Mouse (Mus musculus): ENCODE measurements around the gene Ankrd39. TPM values are rescaled to one million over a fixed set of nuclear protein-coding genes. Genes with fewer than 3 reads are reported as not detected.

Ankrd39 gene
- polyA plus RNA-seq (2016; fragmentation: Nextera tagmentation; extraction: Ambion mirVana), result 23.1 and 24.4 TPM in 2 replicates

GRCm38 (mm10) chr1:36546888-36547471 is at the start of gene Ankrd39:
Gene Ankrd39 (minus strand): TSS chr1:36547445.
- under 1% methylated on average over 43 of the region's 43 CpGs for WGBS
- peaks cover 42% of the 10 kb centered on the region for H3K36me3 ChIP-seq
- H3K4me3 ChIP-seq, result peak within 1 kb of the TSS; percentile 73
- H3K9ac ChIP-seq, result peak within 1 kb of the TSS; percentile 78
- peak; percentile 97 for ATAC-seq (ENCODE audit: insufficient number of reproducible peaks, low FRiP score)
- peak within 1 kb of the TSS; percentile 79 for H3K4me2 ChIP-seq
- H3K27me3 ChIP-seq (replicated peaks), result no peaks in the 10 kb centered on the region
- no peaks in the 10 kb centered on the region for H3K9me3 ChIP-seq (replicated peaks)
- peaks cover 45% of the 10 kb centered on the region for H3K4me1 ChIP-seq (replicated peaks)
- peak within 1 kb of the TSS; percentile 50; the same call in 1 of the 2 replicates for H3K27ac ChIP-seq (ENCODE audit: poor library complexity, severe bottlenecking)

- H3K9ac ChIP-seq, result 0 out of 2 replicates have a peak overlapping the region, but pooled peaks have one; percentile 25
- peak; percentile 63 for ATAC-seq (ENCODE audit: insufficient number of reproducible peaks, low FRiP score)
- no peaks in the 10 kb centered on the region for H3K36me3 ChIP-seq
- WGBS, result 44% methylated on average over 4 of the region's 4 CpGs
- H3K27ac ChIP-seq (ENCODE audit: poor library complexity, severe bottlenecking), result peak overlapping the region; percentile 73
- peaks cover 34% of the 10 kb centered on the region for H3K4me1 ChIP-seq (replicated peaks)
- no peak overlapping the region for H3K4me3 ChIP-seq
- H3K27me3 ChIP-seq (replicated peaks), result no peaks in the 10 kb centered on the region
- H3K4me2 ChIP-seq, result no peak overlapping the region
- H3K9me3 ChIP-seq (replicated peaks), result no peaks in the 10 kb centered on the region
These were observed 48.9 kb upstream of the Ankrd39 start for GRCm38 (mm10) chr1:36596114-36596513.

- Histone ChIP-seq H3K4me2 (no peak overlapping the region), H3K9me3 (replicated peaks) (no peaks in the 10 kb centered on the region), H3K4me3 (no peak overlapping the region), H3K9ac (0 out of 2 replicates have a peak overlapping the region, but pooled peaks have one; percentile 0), H3K27me3 (replicated peaks) (no peaks in the 10 kb centered on the region), H3K4me1 (replicated peaks) (peaks cover 37% of the 10 kb centered on the region), H3K36me3 (no peaks in the 10 kb centered on the region), H3K27ac (ENCODE audit: poor library complexity, severe bottlenecking) (0 out of 2 replicates have a peak overlapping the region, but pooled peaks have one; percentile 8)
- WGBS, result 42% methylated on average over 10 of the region's 10 CpGs
- ATAC-seq (ENCODE audit: insufficient number of reproducible peaks, low FRiP score), result no peak
These were observed 48.1 kb upstream of the Ankrd39 start for GRCm38 (mm10) chr1:36595167-36595931.

- Histone ChIP-seq H3K4me1 (replicated peaks) (peaks cover 51% of the 10 kb centered on the region), H3K9ac (no peak overlapping the region), H3K27me3 (replicated peaks) (no peaks in the 10 kb centered on the region), H3K36me3 (no peaks in the 10 kb centered on the region), H3K27ac (ENCODE audit: poor library complexity, severe bottlenecking) (no peak overlapping the region), H3K4me3 (no peak overlapping the region), H3K4me2 (no peak overlapping the region), H3K9me3 (replicated peaks) (no peaks in the 10 kb centered on the region)
- no peak for ATAC-seq (ENCODE audit: insufficient number of reproducible peaks, low FRiP score)
- WGBS, result 35% methylated on average over 1 of the region's 1 CpGs
These were observed 45.9 kb upstream of the Ankrd39 start for GRCm38 (mm10) chr1:36593099-36593498.

- WGBS, result 34% methylated on average over 2 of the region's 2 CpGs
- ATAC-seq (ENCODE audit: insufficient number of reproducible peaks, low FRiP score), result no peak
- Histone ChIP-seq H3K9ac (no peak overlapping the region), H3K27ac (ENCODE audit: poor library complexity, severe bottlenecking) (no peak overlapping the region), H3K4me3 (no peak overlapping the region), H3K36me3 (no peaks in the 10 kb centered on the region), H3K9me3 (replicated peaks) (no peaks in the 10 kb centered on the region), H3K27me3 (replicated peaks) (no peaks in the 10 kb centered on the region), H3K4me1 (replicated peaks) (peaks cover 53% of the 10 kb centered on the region), H3K4me2 (no peak overlapping the region)
These were observed 44.2 kb upstream of the Ankrd39 start for GRCm38 (mm10) chr1:36591408-36591807.

- H3K4me2 ChIP-seq, result no peak overlapping the region
- WGBS, result 78% methylated on average over 9 of the region's 9 CpGs
- no peaks in the 10 kb centered on the region for H3K27me3 ChIP-seq (replicated peaks)
- H3K4me1 ChIP-seq (replicated peaks), result peaks cover 53% of the 10 kb centered on the region
- no peak for ATAC-seq (ENCODE audit: insufficient number of reproducible peaks, low FRiP score)
- no peaks in the 10 kb centered on the region for H3K36me3 ChIP-seq
- no peak overlapping the region for H3K4me3 ChIP-seq
- H3K9me3 ChIP-seq (replicated peaks), result no peaks in the 10 kb centered on the region
- no peak overlapping the region for H3K27ac ChIP-seq (ENCODE audit: poor library complexity, severe bottlenecking)
- H3K9ac ChIP-seq, result no peak overlapping the region
These were observed 43.4 kb upstream of the Ankrd39 start for GRCm38 (mm10) chr1:36590664-36591063.

GRCm38 (mm10) chr1:36589486-36589885 is 42.2 kb upstream of the Ankrd39 start:
- H3K27ac ChIP-seq (ENCODE audit: poor library complexity, severe bottlenecking), result peak overlapping the region; percentile 30; the same call in 1 of the 2 replicates
- H3K36me3 ChIP-seq, result no peaks in the 10 kb centered on the region
- WGBS, result 51% methylated on average over 6 of the region's 6 CpGs
- no peaks in the 10 kb centered on the region for H3K9me3 ChIP-seq (replicated peaks)
- no peak overlapping the region for H3K4me2 ChIP-seq
- H3K4me3 ChIP-seq, result no peak overlapping the region
- ATAC-seq (ENCODE audit: insufficient number of reproducible peaks, low FRiP score), result 0 out of 2 replicates have a peak, but pooled peaks have one; percentile 44
- peaks cover 53% of the 10 kb centered on the region for H3K4me1 ChIP-seq (replicated peaks)
- no peaks in the 10 kb centered on the region for H3K27me3 ChIP-seq (replicated peaks)
- H3K9ac ChIP-seq, result peak overlapping the region; percentile 32; the same call in 1 of the 2 replicates

GRCm38 (mm10) chr1:36588476-36589450 is 41.5 kb upstream of the Ankrd39 start:
- WGBS, result 66% methylated on average over 13 of the region's 13 CpGs
- Histone ChIP-seq H3K9me3 (replicated peaks) (no peaks in the 10 kb centered on the region), H3K4me2 (no peak overlapping the region), H3K4me3 (no peak overlapping the region), H3K27ac (ENCODE audit: poor library complexity, severe bottlenecking) (peak overlapping the region; percentile 30; the same call in 1 of the 2 replicates), H3K4me1 (replicated peaks) (peaks cover 60% of the 10 kb centered on the region), H3K27me3 (replicated peaks) (no peaks in the 10 kb centered on the region), H3K36me3 (no peaks in the 10 kb centered on the region), H3K9ac (peak overlapping the region; percentile 32; the same call in 1 of the 2 replicates)
- ATAC-seq (ENCODE audit: insufficient number of reproducible peaks, low FRiP score), result peak; percentile 34; the same call in 1 of the 2 replicates

GRCm38 (mm10) chr1:36587860-36588259 is 40.6 kb upstream of the Ankrd39 start:
- no peak overlapping the region for H3K27ac ChIP-seq (ENCODE audit: poor library complexity, severe bottlenecking)

GRCm38 (mm10) chr1:36586288-36586687 is 39.0 kb upstream of the Ankrd39 start:
- no peak for ATAC-seq (ENCODE audit: insufficient number of reproducible peaks, low FRiP score)
- H3K27ac ChIP-seq (ENCODE audit: poor library complexity, severe bottlenecking), result no peak overlapping the region

More at GRCm38 (mm10) chr1:36587860-36588259, 40.6 kb upstream of the Ankrd39 start:
- Histone ChIP-seq H3K4me2 (no peak overlapping the region), H3K9me3 (replicated peaks) (no peaks in the 10 kb centered on the region), H3K27me3 (replicated peaks) (no peaks in the 10 kb centered on the region), H3K36me3 (no peaks in the 10 kb centered on the region), H3K9ac (no peak overlapping the region), H3K4me1 (replicated peaks) (peaks cover 68% of the 10 kb centered on the region), H3K4me3 (no peak overlapping the region)
- 94% methylated on average over 6 of the region's 6 CpGs for WGBS
- ATAC-seq (ENCODE audit: insufficient number of reproducible peaks, low FRiP score), result no peak

More at GRCm38 (mm10) chr1:36586288-36586687, 39.0 kb upstream of the Ankrd39 start:
- H3K9me3 ChIP-seq (replicated peaks), result no peaks in the 10 kb centered on the region
- no peak overlapping the region for H3K4me2 ChIP-seq
- H3K27me3 ChIP-seq (replicated peaks), result no peaks in the 10 kb centered on the region
- 45% methylated on average over 4 of the region's 4 CpGs for WGBS
- no peak overlapping the region for H3K4me3 ChIP-seq
- H3K36me3 ChIP-seq, result no peaks in the 10 kb centered on the region
- H3K9ac ChIP-seq, result no peak overlapping the region
- peaks cover 63% of the 10 kb centered on the region for H3K4me1 ChIP-seq (replicated peaks)

Data from heart, embryonic 12.5 days (tissue).